Mouse (Mus musculus) bone marrow, adult 2 months (tissue): ENCODE data around the gene Lrrc17.

Experiments used
- CTCF ChIP-seq: fragments of 200-500 bp; IDR thresholded peaks from 2 replicates; pipeline ENCODE4 v1.5.1; 2011; ENCODE audit warnings: low read length, control low read depth; ENCODE audit not compliant: control insufficient read depth, insufficient read depth
- POLR2A ChIP-seq: fragments of 200-500 bp; IDR thresholded peaks from 2 replicates; pipeline ENCODE4 v1.6.1; 2011; ENCODE audit warnings: low read depth, mild to moderate bottlenecking, control low read depth, low read length, borderline replicate concordance; ENCODE audit not compliant: control insufficient read depth

- TF ChIP-seq CTCF (no peak), POLR2A (no peak)
Observed at GRCm38 (mm10) chr5:21545227-21545626, 1.9 kb downstream of the Lrrc17 start.
